In genomic region chr5:114589026-114589425, GRCm38 (mm10) we compare ENCODE assay signal across 11 mouse cellular contexts. TPM values are rescaled to one million over a fixed set of nuclear protein-coding genes. Genes with fewer than 3 reads are reported as not detected.
DNase-seq lines count a peak whose midpoint lies in the region; ATAC-seq and TF ChIP-seq lines count a peak whose summit lies in the region.
"Had no signal": no experiment of that assay in that cellular context is flagged by ENCODE, and none has a peak within 500 bp of the region (broad histone marks: within the 10 kb centered on the region; RNA-seq: fewer than 3 reads in every experiment).

No protein-coding gene starts in this region.

- 0 out of 2 replicates have a peak, but pooled peaks have one; percentile 10 for ATAC-seq in forebrain, embryonic 11.5 days (replicated peaks; ENCODE audit: low FRiP score)
- no peak for ATAC-seq in forebrain, postnatal 0 days
- ATAC-seq in forebrain, embryonic 16.5 days = 0 out of 2 replicates have a peak, but pooled peaks have one; percentile 14
- peak; percentile 35; the same call in 1 of the 2 replicates for ATAC-seq in midbrain, embryonic 15.5 days (replicated peaks)

- 26% methylated on average over 6 of the region's 6 CpGs for WGBS in forebrain, embryonic 11.5 days
- WGBS in forebrain, postnatal 0 days = 18% methylated on average over 6 of the region's 6 CpGs
- whole genome bisulfite sequencing in forebrain, embryonic 16.5 days = 10% methylated on average over 6 of the region's 6 CpGs
- WGBS in midbrain, embryonic 15.5 days = 20% methylated on average over 6 of the region's 6 CpGs

- H3K27me3 ChIP-seq in forebrain, embryonic 11.5 days (ENCODE audit: control insufficient read depth, insufficient read depth, low read length) = no peaks in the 10 kb centered on the region
- H3K27me3 ChIP-seq in forebrain, postnatal 0 days (ENCODE audit: insufficient read depth, low read length) = peaks cover 18% of the 10 kb centered on the region
- peaks cover 34% of the 10 kb centered on the region for H3K27me3 ChIP-seq in forebrain, embryonic 16.5 days (replicated peaks; ENCODE audit: control insufficient read depth, insufficient read depth, low read length)
- H3K27me3 ChIP-seq in midbrain, embryonic 15.5 days (replicated peaks) = 0 out of 2 replicates have a peak, but pooled peaks cover 3% of the 10 kb centered on the region
- H3K27me3 ChIP-seq: liver, embryonic 15.5 days had no signal

- H3K27ac ChIP-seq in forebrain, embryonic 11.5 days (ENCODE audit: low read depth, low read length) = peak overlapping the region; percentile 18; the same call in 1 of the 2 replicates
- H3K27ac ChIP-seq in forebrain, postnatal 0 days (ENCODE audit: low read depth, low read length) = no peak overlapping the region
- no peak overlapping the region for H3K27ac ChIP-seq in forebrain, embryonic 16.5 days (ENCODE audit: low read length)
- H3K27ac ChIP-seq in midbrain, embryonic 15.5 days = peak overlapping the region; percentile 67
- H3K27ac ChIP-seq: liver, embryonic 15.5 days had no signal

- DNase-seq in forebrain, embryonic 11.5 days (ENCODE audit: low spot score) = no peak
- DNase-seq in forebrain, postnatal 0 days = no peak
- peak; percentile 33 to 62 for DNase-seq in kidney, adult 8-10 months
- DNase-seq in gastrocnemius, adult 8-10 months (ENCODE audit: low spot score in 2 of 2) = no peak
- no peak for DNase-seq in thymus, postnatal 25 days
- DNase-seq in layer of hippocampus, postnatal 14 days (ENCODE audit: low spot score in 2 of 2) = no peak

- no peaks in the 10 kb centered on the region for H3K36me3 ChIP-seq in forebrain, embryonic 11.5 days (ENCODE audit: control insufficient read depth, insufficient read depth, low read length)
- no peaks in the 10 kb centered on the region for H3K36me3 ChIP-seq in forebrain, postnatal 0 days (ENCODE audit: insufficient read depth)
- H3K36me3 ChIP-seq in forebrain, embryonic 16.5 days (ENCODE audit: control insufficient read depth, insufficient read depth) = no peaks in the 10 kb centered on the region
- no peaks in the 10 kb centered on the region for H3K36me3 ChIP-seq in midbrain, embryonic 15.5 days (replicated peaks)
- H3K36me3 ChIP-seq: heart, embryonic 10.5 days; liver, embryonic 15.5 days had no signal

- H3K4me1 ChIP-seq in forebrain, embryonic 11.5 days (replicated peaks; ENCODE audit: control insufficient read depth, insufficient read depth, low read length) = peaks cover 72% of the 10 kb centered on the region
- peaks cover 8% of the 10 kb centered on the region for H3K4me1 ChIP-seq in forebrain, postnatal 0 days (ENCODE audit: insufficient read depth)
- peaks cover 79% of the 10 kb centered on the region for H3K4me1 ChIP-seq in forebrain, embryonic 16.5 days (replicated peaks; ENCODE audit: control insufficient read depth, insufficient read depth, low read length)
- H3K4me1 ChIP-seq in midbrain, embryonic 15.5 days = peaks cover 87% of the 10 kb centered on the region

- no peaks in the 10 kb centered on the region for H3K9me3 ChIP-seq in forebrain, embryonic 11.5 days (ENCODE audit: control insufficient read depth, low read length)
- H3K9me3 ChIP-seq in forebrain, postnatal 0 days (ENCODE audit: low read length) = no peaks in the 10 kb centered on the region
- H3K9me3 ChIP-seq in forebrain, embryonic 16.5 days (ENCODE audit: control insufficient read depth, low read length) = no peaks in the 10 kb centered on the region
- no peaks in the 10 kb centered on the region for H3K9me3 ChIP-seq in midbrain, embryonic 15.5 days
- H3K9me3 ChIP-seq: G1E; heart, embryonic 10.5 days; liver, embryonic 15.5 days had no signal

- H3K9ac ChIP-seq in forebrain, embryonic 11.5 days (ENCODE audit: low read length) = no peak overlapping the region
- no peak overlapping the region for H3K9ac ChIP-seq in forebrain, postnatal 0 days
- H3K9ac ChIP-seq in forebrain, embryonic 16.5 days (replicated peaks; ENCODE audit: low read depth, low read length) = no peak overlapping the region
- peak overlapping the region; percentile 5; the same call in 1 of the 2 replicates for H3K9ac ChIP-seq in midbrain, embryonic 15.5 days
- H3K9ac ChIP-seq: liver, embryonic 15.5 days had no signal

- H3K4me2 ChIP-seq in forebrain, embryonic 11.5 days (ENCODE audit: low read depth, low read length, severe bottlenecking) = 0 out of 2 replicates have a peak overlapping the region, but pooled peaks have one; percentile 0
- no peak overlapping the region for H3K4me2 ChIP-seq in forebrain, postnatal 0 days (ENCODE audit: low read depth)
- no peak overlapping the region for H3K4me2 ChIP-seq in forebrain, embryonic 16.5 days (ENCODE audit: low read length)
- no peak overlapping the region for H3K4me2 ChIP-seq in midbrain, embryonic 15.5 days
- H3K4me2 ChIP-seq: liver, embryonic 15.5 days had no signal

- no peak overlapping the region for H3K4me3 ChIP-seq in forebrain, embryonic 11.5 days (ENCODE audit: low read depth, low read length)
- H3K4me3 ChIP-seq in forebrain, postnatal 0 days (ENCODE audit: low read depth, low read length) = no peak overlapping the region
- no peak overlapping the region for H3K4me3 ChIP-seq in forebrain, embryonic 16.5 days (replicated peaks; ENCODE audit: low read length)
- no peak overlapping the region for H3K4me3 ChIP-seq in midbrain, embryonic 15.5 days
- H3K4me3 ChIP-seq: heart, embryonic 10.5 days; liver, embryonic 15.5 days had no signal

- TF ChIP-seq CTCF in forebrain, postnatal 0 days (IDR thresholded peaks at IDR 0.05; ENCODE audit: low read depth) = no peak

RNA-seq across cellular contexts. Expression of gene Fam222a, which starts 21.2 kb away (rescaled TPM):
- polyA plus RNA-seq in forebrain, embryonic 11.5 days (2014; fragmentation: Nextera tagmentation; extraction: Ambion mirVana) = 8.7 and 9.4 TPM in 2 replicates
- 6.2 and 8.2 TPM in 2 replicates for total RNA-seq in forebrain, postnatal 0 days (2014; rRNA removed)
- polyA plus RNA-seq in forebrain, postnatal 0 days (2015; fragmentation: Nextera tagmentation; extraction: Ambion mirVana) = 2.9 and 3.4 TPM in 2 replicates
- polyA plus RNA-seq in forebrain, embryonic 16.5 days (2015; fragmentation: Nextera tagmentation; extraction: Ambion mirVana) = 4.3 and 4.4 TPM in 2 replicates
- polyA plus RNA-seq in midbrain, embryonic 15.5 days (2015; fragmentation: Nextera tagmentation; extraction: Ambion mirVana) = 7.1 and 8.1 TPM in 2 replicates
- total RNA-seq in gastrocnemius, adult 8-10 months (2022) = under 1 TPM; 0.07 to 0.34 (median 0.30) TPM
- total RNA-seq in layer of hippocampus, postnatal 14 days (2021) = 1 to 10 TPM; 7.6 to 7.8 TPM

Comparison
In these comparisons a context has a peak if more than half of its experiments do, and no peak if none do; other contexts are left out.
1. H3K27ac ChIP-seq: peak in forebrain, embryonic 11.5 days (single experiment) and midbrain, embryonic 15.5 days (single experiment); none in forebrain, postnatal 0 days (single experiment) and forebrain, embryonic 16.5 days (single experiment).
2. DNase-seq: peak in kidney, adult 8-10 months (2 of 2); none in forebrain, embryonic 11.5 days (single experiment), forebrain, postnatal 0 days (single experiment), gastrocnemius, adult 8-10 months (0 of 2), thymus, postnatal 25 days (single experiment) and layer of hippocampus, postnatal 14 days (0 of 2).